Mouse (Mus musculus): Measurements from ENCODE around the gene Vipr1. TPM values are rescaled to one million over a fixed set of nuclear protein-coding genes. Genes with fewer than 3 reads are reported as not detected.

Gene Vipr1
- total RNA-seq, 2 experiments from 2014 or later: 18.7 to 21.2 TPM

DNA sequence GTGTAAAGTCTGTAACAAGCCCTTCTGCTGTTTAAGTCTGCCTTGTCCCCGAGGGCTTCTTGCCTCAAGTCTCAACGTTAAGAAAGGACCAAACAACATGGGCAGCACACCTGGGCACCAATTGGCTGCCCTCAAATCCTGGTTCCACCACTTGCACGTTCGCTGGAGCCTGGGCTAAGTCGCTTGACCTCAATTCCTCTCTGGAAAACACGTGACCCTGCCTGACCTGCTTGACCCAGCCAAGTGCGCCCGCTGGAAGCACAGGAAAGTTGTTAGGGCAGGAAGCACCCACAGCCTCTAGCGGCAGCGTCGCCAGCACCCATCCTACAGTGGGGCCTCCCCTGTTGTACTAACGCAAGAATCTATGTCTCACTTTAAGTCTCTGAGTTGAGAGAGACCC lies 52.2 kb downstream of the Vipr1 start:
- H3K27ac ChIP-seq: no peak overlapping the region
- TF ChIP-seq CTCF (conservative IDR thresholded peaks at IDR 0.05): no peak
- no peak for DNase-seq (ENCODE audit: low spot score in 2 of 2)
- no peak overlapping the region for H3K4me3 ChIP-seq

DNA sequence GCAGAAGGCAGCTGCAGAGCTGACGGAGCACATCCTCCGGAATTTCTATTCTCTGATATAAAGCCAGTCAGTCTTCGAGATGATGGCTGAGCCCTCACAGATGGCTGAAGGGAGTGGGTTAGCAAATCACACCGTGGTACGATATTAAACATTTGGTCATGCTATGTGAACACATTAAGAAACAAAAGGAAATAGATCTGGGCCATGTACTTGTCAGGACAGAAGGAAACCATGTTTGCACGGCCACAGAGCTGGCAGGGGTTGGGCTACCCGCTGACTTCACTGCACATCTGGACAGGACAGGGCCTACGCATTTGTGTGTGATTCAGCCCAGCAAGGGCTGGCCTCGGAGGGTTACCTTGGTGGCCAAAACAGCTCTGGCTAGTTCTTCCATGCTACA lies 54.1 kb downstream of the Vipr1 start:
- Histone ChIP-seq H3K4me3 (no peak overlapping the region), H3K27ac (no peak overlapping the region)
- TF ChIP-seq CTCF (conservative IDR thresholded peaks at IDR 0.05): no peak
- no peak for DNase-seq (ENCODE audit: low spot score in 2 of 2)

DNA sequence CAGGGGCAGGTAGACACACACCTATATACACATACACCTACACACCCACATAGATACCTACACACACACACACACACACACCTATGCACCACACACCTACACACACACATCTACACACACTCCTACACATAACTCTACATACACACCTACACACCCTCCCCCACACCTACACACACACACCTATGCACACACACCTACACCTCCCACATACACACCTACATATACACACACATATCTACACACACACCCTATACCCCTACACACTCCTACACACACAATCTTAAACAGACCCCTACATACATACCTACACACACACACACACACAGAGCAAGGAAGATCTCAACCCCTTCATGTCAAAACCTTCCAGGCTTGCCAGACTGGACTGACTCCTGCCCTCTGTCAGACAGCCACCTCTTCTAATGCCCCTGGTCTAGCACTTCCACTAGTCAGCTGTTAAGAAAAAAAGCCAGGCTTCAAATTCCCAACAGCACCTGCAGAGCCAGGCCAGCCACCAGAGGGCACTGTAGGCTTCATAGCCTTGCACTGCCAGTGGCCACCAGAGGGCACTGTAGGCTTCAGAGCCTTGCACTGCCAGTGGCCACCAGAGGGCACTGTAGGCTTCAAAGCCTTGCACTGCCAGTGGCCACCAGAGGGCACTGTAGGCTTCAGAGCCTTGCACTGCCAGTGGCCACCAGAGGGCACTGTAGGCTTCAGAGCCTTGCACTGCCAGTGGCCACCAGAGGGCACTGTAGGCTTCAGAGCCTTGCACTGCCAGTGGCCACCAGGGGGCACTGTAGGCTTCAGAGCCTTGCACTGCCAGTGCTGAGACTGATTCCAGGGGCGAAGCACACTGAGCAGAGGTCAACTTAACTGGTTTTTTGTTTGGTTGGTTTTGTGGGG lies 54.9 kb downstream of the Vipr1 start:
- H3K27ac ChIP-seq: no peak overlapping the region
- peak; percentile 90 for TF ChIP-seq CTCF (conservative IDR thresholded peaks at IDR 0.05)

DNA sequence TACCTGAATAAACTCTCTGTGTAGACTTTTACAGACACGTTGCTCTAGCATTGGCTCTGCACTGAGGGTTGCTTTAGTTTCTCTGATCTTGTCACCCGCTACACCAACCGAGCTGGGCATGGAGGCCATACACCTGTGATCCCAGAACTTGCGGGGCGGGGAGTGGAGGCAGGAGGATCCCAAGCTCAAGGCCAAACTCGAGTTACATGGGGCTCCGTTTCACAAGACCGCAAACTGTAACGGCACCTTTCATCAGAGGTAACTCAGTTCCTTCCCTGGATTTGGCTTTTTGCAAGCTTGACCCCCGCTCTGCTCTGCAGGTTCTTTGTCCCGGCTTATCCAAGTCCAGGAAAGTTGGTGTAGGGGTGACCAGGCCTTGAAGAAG lies 61.7 kb downstream of the Vipr1 start:
- peak overlapping the region; percentile 89 for H3K27ac ChIP-seq
- H3K4me3 ChIP-seq: peak overlapping the region; percentile 71
- no peak for TF ChIP-seq CTCF (conservative IDR thresholded peaks at IDR 0.05)
- no peak for DNase-seq (ENCODE audit: low spot score in 2 of 2)

More for the DNA sequence above, 54.9 kb downstream of the Vipr1 start:
- no peak overlapping the region for H3K4me3 ChIP-seq
- peak in 1 of 2 experiments; percentile 59 for DNase-seq (ENCODE audit: low spot score in 2 of 2)

DNA sequence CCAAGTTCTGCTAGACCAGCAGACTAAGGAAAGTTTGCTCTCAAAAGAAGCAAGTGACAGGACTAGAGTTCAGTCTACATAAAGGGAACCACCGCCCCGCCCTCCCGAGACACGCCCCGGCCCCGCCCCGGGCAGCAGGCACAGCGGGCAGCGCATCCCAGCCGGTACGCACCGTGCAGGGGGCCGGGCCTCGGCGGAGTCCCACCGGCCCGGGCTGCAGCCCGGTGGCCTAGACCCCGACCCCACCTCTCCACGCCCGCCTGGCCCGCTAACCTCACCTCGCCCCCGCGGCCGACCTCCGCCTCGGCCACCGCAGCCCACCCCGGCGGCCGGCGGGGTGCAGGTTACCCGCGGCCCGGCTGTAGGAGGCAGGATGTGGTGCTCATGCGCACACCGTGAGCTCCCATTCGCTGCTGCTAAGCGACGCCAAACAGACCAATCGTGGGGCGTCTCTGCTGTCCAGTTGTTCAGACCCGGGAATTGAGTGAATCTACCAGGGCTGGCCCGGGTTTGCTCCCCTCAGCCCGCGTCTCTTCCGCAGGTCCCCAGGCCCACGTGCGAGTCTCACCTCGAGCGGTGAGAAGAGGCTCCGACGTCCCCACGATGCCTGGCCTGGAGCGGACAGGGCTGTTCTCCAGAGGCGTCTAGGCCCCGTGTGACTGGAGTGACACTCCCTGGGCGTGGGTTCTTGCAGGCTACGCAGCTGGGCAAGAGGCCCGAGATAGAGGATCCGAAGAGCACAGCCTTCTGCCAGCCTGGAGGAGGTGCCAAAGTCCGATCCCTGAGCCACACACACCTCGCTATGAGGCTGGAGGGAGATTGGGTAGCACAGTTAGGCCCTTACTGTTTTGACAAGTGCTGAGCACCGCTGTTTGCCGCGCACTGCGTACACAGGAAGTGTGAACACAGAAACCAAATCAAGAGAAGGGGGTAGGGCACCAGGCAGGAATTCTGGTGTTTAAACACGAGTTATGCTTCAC lies 62.4 kb downstream of the Vipr1 start, which contains the start of gene Sec22c:
Sec22c (minus strand) TSS at position 845 of the 980 bp plus-strand sequence.
- peak within 1 kb of the TSS; percentile 71 for H3K4me3 ChIP-seq
- H3K27ac ChIP-seq: peak within 1 kb of the TSS; percentile 89
- TF ChIP-seq CTCF (conservative IDR thresholded peaks at IDR 0.05): no peak
- peak; percentile 80 to 89 for DNase-seq (ENCODE audit: low spot score in 2 of 2)

DNA sequence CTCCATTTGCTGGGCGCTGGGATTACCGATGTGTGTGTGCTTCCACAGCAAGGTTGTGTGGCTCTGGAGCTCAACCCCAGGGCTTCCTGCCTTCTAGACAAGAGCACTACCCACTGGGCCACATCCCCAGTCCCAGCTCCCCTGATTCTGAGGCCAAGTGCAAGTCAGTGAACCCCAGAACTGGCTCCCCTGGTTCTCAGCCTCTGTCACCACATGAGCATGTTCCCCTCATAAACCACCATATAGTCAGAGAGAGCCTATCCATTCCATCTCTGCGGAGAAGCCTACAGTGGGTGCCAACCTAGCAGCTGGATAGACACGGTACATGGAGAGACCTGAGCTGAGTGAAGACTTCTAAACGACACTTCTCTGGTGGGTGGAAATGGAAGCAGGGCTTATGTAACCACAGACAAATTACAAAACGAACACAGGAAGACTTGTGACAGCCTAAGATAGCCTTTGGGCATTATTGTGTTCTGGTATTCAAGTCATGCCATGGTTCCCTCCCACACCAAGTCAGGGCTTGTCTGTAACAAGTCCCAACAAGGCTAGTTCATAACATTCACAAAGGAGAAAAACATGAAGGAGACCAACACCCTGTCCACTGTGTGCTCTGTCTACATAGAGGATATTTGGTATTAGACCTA lies 63.6 kb downstream of the Vipr1 start:
- Histone ChIP-seq H3K27ac (no peak overlapping the region), H3K4me3 (no peak overlapping the region)
- TF ChIP-seq CTCF (conservative IDR thresholded peaks at IDR 0.05): no peak
- DNase-seq (ENCODE audit: low spot score in 2 of 2): no peak

GRCm38 (mm10) chr9:121707801-121708200 lies 65.3 kb downstream of the Vipr1 start:
- Histone ChIP-seq H3K27ac (no peak overlapping the region), H3K4me3 (no peak overlapping the region)
- no peak for TF ChIP-seq CTCF (conservative IDR thresholded peaks at IDR 0.05)
- DNase-seq (ENCODE audit: low spot score in 2 of 2): no peak

DNA sequence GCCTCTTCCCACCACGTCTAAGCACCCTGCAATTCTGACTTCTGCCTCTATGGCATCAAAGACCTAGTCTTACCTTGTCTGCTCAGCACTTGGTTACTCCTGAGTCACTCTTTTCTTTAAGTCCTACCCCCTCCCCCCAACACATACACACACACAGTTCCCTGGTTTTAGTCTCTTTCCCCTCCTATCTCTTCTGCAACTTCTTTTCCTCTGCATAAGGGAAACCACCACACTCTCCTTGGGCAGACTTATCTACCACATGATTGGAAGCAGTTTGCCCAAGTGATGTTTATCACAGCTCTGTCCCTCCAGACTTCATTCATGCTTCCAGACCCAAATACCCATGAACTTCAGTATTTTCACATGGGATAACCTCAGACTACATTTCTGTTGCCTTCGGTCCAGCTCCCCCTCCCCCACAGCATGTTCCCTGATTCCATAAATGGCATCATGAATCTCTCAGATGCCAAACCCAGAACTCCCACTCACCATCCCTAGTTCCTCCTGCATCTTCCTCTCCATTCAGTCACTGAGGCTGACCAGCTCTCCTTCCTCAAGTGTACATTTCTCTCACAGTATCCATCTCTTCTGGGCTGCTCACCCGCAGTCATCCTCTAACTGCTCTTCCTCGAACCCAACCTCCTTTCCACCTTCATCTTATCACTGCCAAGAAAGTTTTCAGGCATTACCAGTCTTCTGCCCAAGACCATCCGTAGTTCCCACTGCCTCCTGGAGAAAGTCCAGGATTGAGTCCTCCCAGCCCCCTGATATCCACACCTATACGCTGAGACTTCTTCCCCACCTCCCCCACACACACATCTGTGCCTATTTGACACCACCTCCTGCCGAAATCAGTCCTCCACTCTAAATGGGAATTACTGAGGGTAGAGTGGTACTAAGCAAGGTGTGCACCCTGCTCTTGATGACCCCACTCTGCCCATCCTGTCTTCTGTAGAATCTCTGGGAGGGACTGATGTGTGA lies 66.3 kb downstream of the Vipr1 start:
- no peak overlapping the region for H3K27ac ChIP-seq
- no peak overlapping the region for H3K4me3 ChIP-seq
- TF ChIP-seq CTCF (conservative IDR thresholded peaks at IDR 0.05): no peak
- no peak for DNase-seq (ENCODE audit: low spot score in 2 of 2)

- TF ChIP-seq CTCF (conservative IDR thresholded peaks at IDR 0.05): no peak
- H3K27ac ChIP-seq: peak within 1 kb of the TSS; percentile 96
- peak within 1 kb of the TSS; percentile 83 for H3K4me3 ChIP-seq
- peak; percentile 98 for DNase-seq (ENCODE audit: low spot score in 2 of 2)
Observed at GRCm38 (mm10) chr9:121709898-121710583, 67.5 kb downstream of the Vipr1 start, which contains the start of gene Ss18l2. TSS of gene Ss18l2 (plus strand) at chr9:121710329.

GRCm38 (mm10) chr9:121710584-121710975 lies 68.1 kb downstream of the Vipr1 start:
- H3K27ac ChIP-seq: peak overlapping the region; percentile 96
- TF ChIP-seq CTCF (conservative IDR thresholded peaks at IDR 0.05): no peak; the same call in 1 of the 2 replicates
- H3K4me3 ChIP-seq: peak overlapping the region; percentile 83
- no peak for DNase-seq (ENCODE audit: low spot score in 2 of 2)

GRCm38 (mm10) chr9:121717048-121717447 lies 74.5 kb downstream of the Vipr1 start:
- Histone ChIP-seq H3K27ac (no peak overlapping the region), H3K4me3 (no peak overlapping the region)
- no peak for TF ChIP-seq CTCF (conservative IDR thresholded peaks at IDR 0.05)
- DNase-seq (ENCODE audit: low spot score in 2 of 2): no peak

Data from layer of hippocampus, adult 2 months (tissue).